ENCODE assay signal across 13 mouse cellular contexts in the genomic region with DNA sequence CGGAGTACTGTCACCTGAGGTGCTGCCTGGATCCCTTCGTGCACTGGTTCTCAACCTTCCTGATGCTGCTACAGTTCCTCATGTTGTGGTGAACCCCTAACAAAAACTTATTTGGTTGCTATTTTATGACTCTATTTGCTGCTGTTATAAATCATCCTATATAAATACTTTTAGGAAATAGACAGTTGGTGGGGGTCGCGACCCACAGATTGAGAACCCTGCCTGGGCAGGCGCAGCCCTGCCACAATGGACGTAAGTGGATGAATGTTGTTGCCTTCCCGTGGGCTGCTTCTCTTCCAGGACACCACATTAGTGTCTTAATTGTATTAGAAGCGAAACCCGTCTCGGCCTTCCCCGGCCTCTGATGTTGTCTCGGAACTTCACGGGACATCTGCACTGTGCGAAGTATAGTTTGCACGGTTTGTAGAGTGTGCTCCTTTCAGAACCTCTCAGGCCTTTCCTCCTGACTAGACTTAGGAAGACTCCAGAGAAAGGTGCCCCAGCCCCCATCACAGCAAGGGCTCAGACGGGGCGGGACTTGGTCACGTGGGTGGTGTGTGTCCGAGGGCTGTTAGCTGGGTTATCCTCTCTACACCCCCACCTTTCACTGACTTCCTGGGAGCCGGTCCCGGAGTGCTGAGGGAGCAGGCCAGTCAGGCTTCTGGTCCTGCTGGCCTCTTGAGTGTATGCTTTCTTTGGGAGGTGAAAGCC. TPM values are rescaled to one million over a fixed set of nuclear protein-coding genes. Genes with fewer than 3 reads are reported as not detected.
DNase-seq lines count a peak whose midpoint lies in the region; ATAC-seq and TF ChIP-seq lines count a peak whose summit lies in the region.
"Had no signal": no experiment of that assay in that cellular context is flagged by ENCODE, and none has a peak within 500 bp of the region (broad histone marks: within the 10 kb centered on the region; RNA-seq: fewer than 3 reads in every experiment).

No protein-coding gene starts in this region.

- H3K4me1 ChIP-seq in heart, embryonic 13.5 days, result peaks cover 49% of the 10 kb centered on the region
- H3K4me1 ChIP-seq in ES-E14 (ENCODE audit: control insufficient read depth in 2 of 2, insufficient read depth in 2 of 2, low read length in 2 of 2, poor library complexity in 1 of 2), result peaks cover 8 to 35% of the 10 kb centered on the region in 2 experiments
- peaks cover 22% of the 10 kb centered on the region for H3K4me1 ChIP-seq in neural tube, embryonic 15.5 days

- H3K27me3 ChIP-seq in heart, embryonic 13.5 days (replicated peaks), result no peaks in the 10 kb centered on the region
- no peaks in the 10 kb centered on the region; the same call in 1 of the 2 replicates for H3K27me3 ChIP-seq in neural tube, embryonic 15.5 days (replicated peaks)

- intact Hi-C loops in heart, postnatal 14 days (cut with DNase I), result no loop called here

- H3K27ac ChIP-seq in heart, embryonic 13.5 days (replicated peaks), result 0 out of 2 replicates have a peak overlapping the region, but pooled peaks have one; percentile 25
- no peak overlapping the region for H3K27ac ChIP-seq in ES-E14 (ENCODE audit: insufficient read depth, low read depth, low read length, poor library complexity, severe bottlenecking)
- no peak overlapping the region for H3K27ac ChIP-seq in neural tube, embryonic 15.5 days (replicated peaks)
- H3K27ac ChIP-seq: macrophage; neural tube, embryonic 12.5 days had no signal

- H3K36me3 ChIP-seq in heart, embryonic 13.5 days, result no peaks in the 10 kb centered on the region
- H3K36me3 ChIP-seq in ES-E14 (ENCODE audit: control insufficient read depth, insufficient read depth, low read length, poor library complexity, severe bottlenecking), result no peaks in the 10 kb centered on the region
- H3K36me3 ChIP-seq in neural tube, embryonic 15.5 days, result no peaks in the 10 kb centered on the region
- H3K36me3 ChIP-seq: neural tube, embryonic 12.5 days had no signal

- no peak for DNase-seq in heart, postnatal 14 days
- DNase-seq in ES-E14 (ENCODE audit: low read depth, low spot score) (no peak), adipocyte (ENCODE audit: low spot score) (no peak)
- peak; percentile 65 for DNase-seq in kidney, postnatal 14 days
- peak; percentile 46 for DNase-seq in lung, postnatal 36 days
- no peak for DNase-seq in gastrocnemius, postnatal 25 days
- DNase-seq: adrenal gland, adult 8-10 months; cerebellum, adult 9-11 months had no signal

- H3K4me3 ChIP-seq in heart, embryonic 13.5 days, result no peak overlapping the region
- no peak overlapping the region for H3K4me3 ChIP-seq in ES-E14 (ENCODE audit: insufficient read depth in 1 of 2, low read depth in 1 of 2, low read length in 2 of 2, poor library complexity in 1 of 2, severe bottlenecking in 1 of 2)
- no peak overlapping the region for H3K4me3 ChIP-seq in neural tube, embryonic 15.5 days (replicated peaks)
- H3K4me3 ChIP-seq: erythroblast, embryonic 14.5 days; neural tube, embryonic 12.5 days had no signal

- H3K9ac ChIP-seq in heart, embryonic 13.5 days, result peak overlapping the region; percentile 53
- no peak overlapping the region for H3K9ac ChIP-seq in ES-E14 (ENCODE audit: insufficient read depth, low read depth, low read length, poor library complexity, severe bottlenecking)
- no peak overlapping the region for H3K9ac ChIP-seq in neural tube, embryonic 15.5 days (replicated peaks)
- H3K9ac ChIP-seq: neural tube, embryonic 12.5 days had no signal

- no peak; the same call in 1 of the 2 replicates for ATAC-seq in heart, embryonic 13.5 days (ENCODE audit: extremely low read depth, insufficient number of reproducible peaks, low FRiP score, low TSS enrichment)
- ATAC-seq in neural tube, embryonic 15.5 days (ENCODE audit: low FRiP score), result no peak

- WGBS in heart, embryonic 13.5 days, result 36% methylated on average over 21 of the region's 21 CpGs
- 51% methylated on average over 21 of the region's 21 CpGs for WGBS in neural tube, embryonic 15.5 days

- in situ Hi-C loops in ES-E14 (cut with MboI; ENCODE audit: low sequenced_read_pairs in 2 of 2, unreplicated experiment in 2 of 2), result no loop called here

- H3K4me2 ChIP-seq in heart, embryonic 13.5 days, result peak overlapping the region; percentile 32; the same call in 1 of the 2 replicates
- no peak overlapping the region for H3K4me2 ChIP-seq in neural tube, embryonic 15.5 days
- H3K4me2 ChIP-seq: neural tube, embryonic 12.5 days had no signal

- no peaks in the 10 kb centered on the region for H3K9me3 ChIP-seq in heart, embryonic 13.5 days
- no peaks in the 10 kb centered on the region for H3K9me3 ChIP-seq in ES-E14 (ENCODE audit: control insufficient read depth, insufficient read depth, low read depth, low read length)
- no peaks in the 10 kb centered on the region for H3K9me3 ChIP-seq in neural tube, embryonic 15.5 days (replicated peaks)
- H3K9me3 ChIP-seq: neural tube, embryonic 12.5 days had no signal

TF ChIP-seq in ES-E14, 5 proteins besides CTCF, POLR2A, EP300 and RAD21:
- TF ChIP-seq CHD2 (IDR thresholded peaks at IDR 0.05; ENCODE audit: low read depth, low read length), result peak; percentile 92
- TF ChIP-seq HCFC1 (IDR thresholded peaks at IDR 0.05; ENCODE audit: borderline replicate concordance, insufficient read depth, low read length), result no peak
TF ChIP-seq in ES-E14: peak in this region for 1.

RNA-seq across cellular contexts. Expression of a gene that starts 40.0 kb away (rescaled TPM):
- polyA plus RNA-seq in heart, embryonic 13.5 days (2015; fragmentation: Nextera tagmentation; extraction: Ambion mirVana), result 1.8 TPM in 2 replicates
- 10 to 100 TPM; 39.6 to 41.7 TPM for total RNA-seq in heart, postnatal 14 days (2021)
- 13.2 and 15.9 TPM in 2 replicates for total RNA-seq in ES-E14 (2012; rRNA removed)
- total RNA-seq in gastrocnemius, postnatal 25 days (2021), result 10 to 100 TPM; 15.2 to 16.7 TPM
- 3.4 and 7.9 TPM in 2 replicates for polyA plus RNA-seq in neural tube, embryonic 15.5 days (2015; fragmentation: Nextera tagmentation; extraction: Ambion mirVana)

Comparison
In these comparisons a context has a peak if more than half of its experiments do, and no peak if none do; other contexts are left out.
1. DNase-seq: peak in kidney, postnatal 14 days (single experiment) and lung, postnatal 36 days (single experiment); none in heart, postnatal 14 days (0 of 2), ES-E14 (single experiment), adipocyte (single experiment) and gastrocnemius, postnatal 25 days (single experiment).